Mouse (Mus musculus): ENCODE results near the gene Csf3. TPM values are rescaled to one million over a fixed set of nuclear protein-coding genes. Genes with fewer than 3 reads are reported as not detected.
"Not testable (repeated sequence)": the region's sequence is repeated elsewhere in the genome, so short reads cannot be mapped to it uniquely, and the experiment has no call there.

Csf3 gene
- polyA plus RNA-seq (2012; fragmentation: generic; extraction: Trizol), result not detected

DNA sequence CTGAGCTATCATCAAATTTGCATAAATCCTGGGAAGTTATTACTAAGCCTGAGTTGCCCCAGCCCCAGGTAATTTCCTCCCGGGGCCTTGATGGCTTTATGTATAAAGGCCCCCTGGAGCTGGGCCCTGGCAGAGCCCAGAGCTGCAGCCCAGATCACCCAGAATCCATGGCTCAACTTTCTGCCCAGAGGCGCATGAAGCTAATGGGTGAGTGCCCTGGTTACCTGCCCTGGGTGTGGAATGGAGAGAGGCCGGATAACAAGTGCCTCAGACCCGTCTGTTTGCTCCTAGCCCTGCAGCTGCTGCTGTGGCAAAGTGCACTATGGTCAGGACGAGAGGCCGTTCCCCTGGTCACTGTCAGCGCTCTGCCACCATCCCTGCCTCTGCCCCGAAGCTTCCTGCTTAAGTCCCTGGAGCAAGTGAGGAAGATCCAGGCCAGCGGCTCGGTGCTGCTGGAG, at the start of gene Csf3:
Csf3 (plus strand) TSS at position 51 of the 458 bp plus-strand sequence.
- H3K27me3 ChIP-seq (ENCODE audit: control insufficient read depth, insufficient read depth, insufficient read length), result no peaks in the 10 kb centered on the region
- no peak within 1 kb of the TSS for H3ac ChIP-seq (ENCODE audit: control insufficient read depth, insufficient read length)
- no peak within 1 kb of the TSS for H3K4me3 ChIP-seq
- no peaks in the 10 kb centered on the region for H3K36me3 ChIP-seq (ENCODE audit: control insufficient read depth, insufficient read depth)
- H3K4me2 ChIP-seq (ENCODE audit: low read depth), result no peak within 1 kb of the TSS
- TF ChIP-seq E2F4 (IDR thresholded peaks at IDR 0.05; ENCODE audit: insufficient read depth), result no peak
- TF ChIP-seq POLR2AphosphoS2 (IDR thresholded peaks at IDR 0.05; ENCODE audit: insufficient read length, low read depth), result no peak
- no peak for TF ChIP-seq MYOG (IDR thresholded peaks at IDR 0.05; ENCODE audit: control insufficient read depth in 1 of 3, insufficient read depth in 1 of 3, insufficient read length in 2 of 3, low read depth in 2 of 3)
- no peak for TF ChIP-seq TCF3 (IDR thresholded peaks at IDR 0.05; ENCODE audit: insufficient read length, low read depth)
- no peak for TF ChIP-seq CEBPB (IDR thresholded peaks at IDR 0.05; ENCODE audit: insufficient read depth, poor library complexity, severe bottlenecking)
- TF ChIP-seq USF1 (IDR thresholded peaks at IDR 0.05; ENCODE audit: low read depth), result no peak
- TF ChIP-seq TCF12 (IDR thresholded peaks at IDR 0.05; ENCODE audit: insufficient read depth, poor library complexity, severe bottlenecking), result no peak
- TF ChIP-seq SRF (IDR thresholded peaks at IDR 0.05; ENCODE audit: control insufficient read depth, insufficient read length, low read depth), result no peak
- no peak for TF ChIP-seq MAX (IDR thresholded peaks at IDR 0.05; ENCODE audit: low read depth)
- TF ChIP-seq REST (IDR thresholded peaks at IDR 0.05; ENCODE audit: insufficient read depth, insufficient read length), result no peak
- TF ChIP-seq POLR2A (IDR thresholded peaks at IDR 0.05; ENCODE audit: insufficient read length, low read depth), result no peak
- no peak for TF ChIP-seq MYOD1 (IDR thresholded peaks at IDR 0.05; ENCODE audit: control insufficient read depth in 1 of 3, insufficient read length in 2 of 3, low read depth in 2 of 3)
- H3K79me2 ChIP-seq (ENCODE audit: control insufficient read depth, insufficient read depth), result no peaks in the 10 kb centered on the region

GRCm38 (mm10) chr11:98655076-98655475, 46.0 kb upstream of the Csf3 start:
- not testable (repeated sequence) for H3K36me3 ChIP-seq (ENCODE audit: control insufficient read depth, insufficient read depth); H3K4me2 ChIP-seq (ENCODE audit: low read depth); H3K79me2 ChIP-seq (ENCODE audit: control insufficient read depth, insufficient read depth); H3ac ChIP-seq (ENCODE audit: control insufficient read depth, insufficient read length); H3K4me3 ChIP-seq
- H3K27me3 ChIP-seq (ENCODE audit: control insufficient read depth, insufficient read depth, insufficient read length), result peaks cover 54% of the 10 kb centered on the region

GRCm38 (mm10) chr11:98660517-98660916, 40.5 kb upstream of the Csf3 start:
- peaks cover 45% of the 10 kb centered on the region for H3K27me3 ChIP-seq (ENCODE audit: control insufficient read depth, insufficient read depth, insufficient read length)
- no peaks in the 10 kb centered on the region for H3K36me3 ChIP-seq (ENCODE audit: control insufficient read depth, insufficient read depth)
- no peaks in the 10 kb centered on the region for H3K79me2 ChIP-seq (ENCODE audit: control insufficient read depth, insufficient read depth)
- no peak overlapping the region for H3ac ChIP-seq (ENCODE audit: control insufficient read depth, insufficient read length)
- H3K4me3 ChIP-seq, result no peak overlapping the region
- TF ChIP-seq POLR2AphosphoS2 (IDR thresholded peaks at IDR 0.05; ENCODE audit: insufficient read length, low read depth), result no peak
- no peak for TF ChIP-seq POLR2A (IDR thresholded peaks at IDR 0.05; ENCODE audit: insufficient read length, low read depth)
- TF ChIP-seq TCF12 (IDR thresholded peaks at IDR 0.05; ENCODE audit: insufficient read depth, poor library complexity, severe bottlenecking), result no peak
- no peak for TF ChIP-seq TCF3 (IDR thresholded peaks at IDR 0.05; ENCODE audit: insufficient read length, low read depth)
- no peak for TF ChIP-seq MYOD1 (IDR thresholded peaks at IDR 0.05; ENCODE audit: control insufficient read depth in 1 of 3, insufficient read length in 2 of 3, low read depth in 2 of 3)
- TF ChIP-seq MYOG (IDR thresholded peaks at IDR 0.05; ENCODE audit: control insufficient read depth in 1 of 3, insufficient read depth in 1 of 3, insufficient read length in 2 of 3, low read depth in 2 of 3), result no peak
- TF ChIP-seq CEBPB (IDR thresholded peaks at IDR 0.05; ENCODE audit: insufficient read depth, poor library complexity, severe bottlenecking), result no peak
- TF ChIP-seq REST (IDR thresholded peaks at IDR 0.05; ENCODE audit: insufficient read depth, insufficient read length), result no peak
- no peak overlapping the region for H3K4me2 ChIP-seq (ENCODE audit: low read depth)

DNA sequence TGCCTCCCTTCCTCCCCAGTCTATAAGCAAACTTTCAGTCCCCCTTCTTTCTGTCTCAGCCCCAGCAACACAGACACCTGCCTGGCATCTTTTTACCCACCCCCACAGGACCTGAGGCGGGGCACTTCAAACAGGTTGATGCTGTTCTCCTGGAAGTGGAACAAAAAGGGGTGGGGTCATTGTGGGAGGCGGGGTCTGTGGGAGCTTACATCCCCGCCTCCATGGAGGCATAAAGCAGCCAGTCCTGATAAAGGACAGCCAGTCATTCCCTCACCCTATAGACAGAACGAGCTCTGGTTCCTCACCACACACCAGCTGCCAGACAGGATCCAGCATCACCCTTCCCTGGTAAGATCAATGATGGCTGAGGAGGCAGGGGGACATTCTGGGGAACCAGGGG, 37.0 kb upstream of the Csf3 start, which contains the start of gene Gsdma:
Gsdma (plus strand) TSS at position 261 of the 400 bp plus-strand sequence.
- Histone ChIP-seq H3K4me2 (ENCODE audit: low read depth) (no peak within 1 kb of the TSS), H3K79me2 (ENCODE audit: control insufficient read depth, insufficient read depth) (no peaks in the 10 kb centered on the region), H3K36me3 (ENCODE audit: control insufficient read depth, insufficient read depth) (no peaks in the 10 kb centered on the region), H3ac (ENCODE audit: control insufficient read depth, insufficient read length) (no peak within 1 kb of the TSS), H3K4me3 (no peak within 1 kb of the TSS), H3K27me3 (ENCODE audit: control insufficient read depth, insufficient read depth, insufficient read length) (peaks cover 55% of the 10 kb centered on the region)
- TF ChIP-seq POLR2AphosphoS2 (IDR thresholded peaks at IDR 0.05; ENCODE audit: insufficient read length, low read depth) (no peak), USF1 (IDR thresholded peaks at IDR 0.05; ENCODE audit: low read depth) (no peak), POLR2A (IDR thresholded peaks at IDR 0.05; ENCODE audit: insufficient read length, low read depth) (no peak), TCF12 (IDR thresholded peaks at IDR 0.05; ENCODE audit: insufficient read depth, poor library complexity, severe bottlenecking) (no peak), TCF3 (IDR thresholded peaks at IDR 0.05; ENCODE audit: insufficient read length, low read depth) (no peak), E2F4 (IDR thresholded peaks at IDR 0.05; ENCODE audit: insufficient read depth) (no peak), SRF (IDR thresholded peaks at IDR 0.05; ENCODE audit: control insufficient read depth, insufficient read length, low read depth) (no peak), REST (IDR thresholded peaks at IDR 0.05; ENCODE audit: insufficient read depth, insufficient read length) (no peak), MAX (IDR thresholded peaks at IDR 0.05; ENCODE audit: low read depth) (no peak), MYOD1 (IDR thresholded peaks at IDR 0.05; ENCODE audit: control insufficient read depth in 1 of 3, insufficient read length in 2 of 3, low read depth in 2 of 3) (no peak), CEBPB (IDR thresholded peaks at IDR 0.05; ENCODE audit: insufficient read depth, poor library complexity, severe bottlenecking) (no peak), MYOG (IDR thresholded peaks at IDR 0.05; ENCODE audit: control insufficient read depth in 1 of 3, insufficient read depth in 1 of 3, insufficient read length in 2 of 3, low read depth in 2 of 3) (no peak)

GRCm38 (mm10) chr11:98668984-98669383, 32.1 kb upstream of the Csf3 start:
- no peak overlapping the region for H3K4me2 ChIP-seq (ENCODE audit: low read depth)
- H3ac ChIP-seq (ENCODE audit: control insufficient read depth, insufficient read length), result no peak overlapping the region
- no peak overlapping the region for H3K4me3 ChIP-seq
- TF ChIP-seq TCF3 (IDR thresholded peaks at IDR 0.05; ENCODE audit: insufficient read length, low read depth) (no peak), TCF12 (IDR thresholded peaks at IDR 0.05; ENCODE audit: insufficient read depth, poor library complexity, severe bottlenecking) (no peak), MYOD1 (IDR thresholded peaks at IDR 0.05; ENCODE audit: control insufficient read depth in 1 of 3, insufficient read length in 2 of 3, low read depth in 2 of 3) (no peak), E2F4 (IDR thresholded peaks at IDR 0.05; ENCODE audit: insufficient read depth) (no peak), MYOG (IDR thresholded peaks at IDR 0.05; ENCODE audit: control insufficient read depth in 1 of 3, insufficient read depth in 1 of 3, insufficient read length in 2 of 3, low read depth in 2 of 3) (no peak), SRF (IDR thresholded peaks at IDR 0.05; ENCODE audit: control insufficient read depth, insufficient read length, low read depth) (no peak), CEBPB (IDR thresholded peaks at IDR 0.05; ENCODE audit: insufficient read depth, poor library complexity, severe bottlenecking) (no peak), REST (IDR thresholded peaks at IDR 0.05; ENCODE audit: insufficient read depth, insufficient read length) (no peak), POLR2AphosphoS2 (IDR thresholded peaks at IDR 0.05; ENCODE audit: insufficient read length, low read depth) (no peak), MAX (IDR thresholded peaks at IDR 0.05; ENCODE audit: low read depth) (no peak), USF1 (IDR thresholded peaks at IDR 0.05; ENCODE audit: low read depth) (no peak), POLR2A (IDR thresholded peaks at IDR 0.05; ENCODE audit: insufficient read length, low read depth) (no peak)
- no peaks in the 10 kb centered on the region for H3K36me3 ChIP-seq (ENCODE audit: control insufficient read depth, insufficient read depth)
- no peaks in the 10 kb centered on the region for H3K79me2 ChIP-seq (ENCODE audit: control insufficient read depth, insufficient read depth)
- H3K27me3 ChIP-seq (ENCODE audit: control insufficient read depth, insufficient read depth, insufficient read length), result peaks cover 51% of the 10 kb centered on the region
